Mouse (Mus musculus): ENCODE data around the gene Urb2.
"Not testable (repeated sequence)": the region's sequence is repeated elsewhere in the genome, so short reads cannot be mapped to it uniquely, and the experiment has no call there.

Urb2 gene

DNA sequence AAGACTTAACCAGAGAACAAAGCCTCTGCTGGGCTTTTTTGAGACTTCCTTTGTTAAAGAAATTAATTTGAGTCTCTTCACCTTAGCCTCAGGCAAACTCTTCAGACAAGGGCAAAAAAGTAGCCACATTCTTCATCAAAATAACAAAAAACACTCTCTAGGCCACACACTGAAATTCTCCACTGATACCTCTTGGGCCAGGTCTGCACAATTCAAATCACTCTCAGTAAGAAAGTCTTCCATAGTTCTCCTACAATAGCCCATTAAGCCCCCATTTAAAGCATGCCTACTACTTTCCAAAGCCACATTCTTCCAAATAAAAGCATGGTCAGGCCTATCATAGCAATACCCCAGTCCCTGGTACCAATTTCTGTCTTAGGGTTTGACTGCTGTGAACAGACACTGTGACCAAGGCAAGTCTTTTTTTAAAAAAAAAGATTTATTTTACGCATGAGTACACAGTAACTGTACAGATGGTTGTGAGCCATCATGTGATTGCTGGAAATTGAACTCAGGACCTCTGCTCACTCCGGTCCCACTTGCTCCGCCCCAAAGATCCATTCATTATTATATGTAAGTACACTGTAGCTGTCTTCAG is 9.2 kb upstream of the Urb2 start:
- DNase-seq (ENCODE audit: extremely low read depth, insufficient read length, low spot score), result no peak

DNA sequence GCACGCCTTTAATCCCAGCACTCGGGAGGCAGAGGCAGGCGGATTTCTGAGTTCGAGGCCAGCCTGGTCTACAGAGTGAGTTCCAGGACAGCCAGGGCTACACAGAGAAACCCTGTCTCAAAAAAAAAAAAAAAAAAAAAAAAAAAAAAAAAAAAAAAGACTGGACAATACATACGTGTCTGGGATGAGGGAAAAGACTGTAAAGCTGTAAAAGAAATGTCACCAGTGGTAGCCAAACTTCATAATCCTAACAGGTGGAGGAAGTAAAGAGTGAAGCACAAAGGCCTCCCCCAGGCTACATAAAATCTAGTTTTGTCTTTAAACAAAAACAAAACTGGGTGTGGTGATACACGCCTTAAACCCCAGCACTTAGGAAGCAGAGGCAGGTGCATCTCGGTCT is 7.0 kb upstream of the Urb2 start:
- DNase-seq (ENCODE audit: extremely low read depth, insufficient read length, low spot score), result not testable (repeated sequence)

DNA sequence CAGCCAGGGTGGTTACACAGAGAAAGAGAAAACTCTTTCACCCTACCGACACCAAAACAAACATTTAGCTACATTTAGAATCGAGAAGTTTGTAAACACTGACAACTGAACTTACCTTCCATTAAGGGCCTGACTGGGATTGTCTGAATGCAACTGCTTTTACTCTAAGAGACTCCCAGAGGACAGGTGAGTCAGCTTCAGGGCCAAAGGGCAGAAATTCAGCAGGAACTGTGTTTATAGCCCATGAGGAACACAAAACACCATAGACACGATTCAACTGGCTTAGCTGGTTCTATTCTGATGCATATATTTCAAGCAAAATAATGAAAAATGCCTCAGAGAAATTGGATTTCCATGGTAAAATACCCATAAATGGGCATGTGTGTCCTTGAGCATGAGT is 6.6 kb upstream of the Urb2 start:
- no peak for DNase-seq (ENCODE audit: extremely low read depth, insufficient read length, low spot score)

DNA sequence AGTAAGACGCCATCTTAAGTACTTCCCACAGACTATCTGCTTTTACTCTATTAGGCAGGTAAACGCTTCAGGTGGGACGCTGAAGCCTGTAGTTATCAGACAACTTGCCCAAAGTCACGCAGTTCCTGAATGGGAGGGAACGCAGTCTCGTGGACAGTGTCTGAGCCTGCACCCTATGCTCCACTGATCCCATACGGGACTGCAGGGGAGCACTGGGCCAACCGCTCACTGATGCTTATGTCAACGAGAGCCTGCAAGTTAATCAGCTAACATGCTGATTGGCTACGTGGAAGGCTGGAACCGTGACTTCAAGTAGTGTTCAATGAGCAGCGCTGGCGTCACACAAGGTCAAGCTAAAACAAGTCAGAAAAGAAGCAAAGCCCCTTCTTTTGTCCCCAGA is 1.5 kb upstream of the Urb2 start:
- DNase-seq (ENCODE audit: extremely low read depth, insufficient read length, low spot score), result peak; percentile 23

DNA sequence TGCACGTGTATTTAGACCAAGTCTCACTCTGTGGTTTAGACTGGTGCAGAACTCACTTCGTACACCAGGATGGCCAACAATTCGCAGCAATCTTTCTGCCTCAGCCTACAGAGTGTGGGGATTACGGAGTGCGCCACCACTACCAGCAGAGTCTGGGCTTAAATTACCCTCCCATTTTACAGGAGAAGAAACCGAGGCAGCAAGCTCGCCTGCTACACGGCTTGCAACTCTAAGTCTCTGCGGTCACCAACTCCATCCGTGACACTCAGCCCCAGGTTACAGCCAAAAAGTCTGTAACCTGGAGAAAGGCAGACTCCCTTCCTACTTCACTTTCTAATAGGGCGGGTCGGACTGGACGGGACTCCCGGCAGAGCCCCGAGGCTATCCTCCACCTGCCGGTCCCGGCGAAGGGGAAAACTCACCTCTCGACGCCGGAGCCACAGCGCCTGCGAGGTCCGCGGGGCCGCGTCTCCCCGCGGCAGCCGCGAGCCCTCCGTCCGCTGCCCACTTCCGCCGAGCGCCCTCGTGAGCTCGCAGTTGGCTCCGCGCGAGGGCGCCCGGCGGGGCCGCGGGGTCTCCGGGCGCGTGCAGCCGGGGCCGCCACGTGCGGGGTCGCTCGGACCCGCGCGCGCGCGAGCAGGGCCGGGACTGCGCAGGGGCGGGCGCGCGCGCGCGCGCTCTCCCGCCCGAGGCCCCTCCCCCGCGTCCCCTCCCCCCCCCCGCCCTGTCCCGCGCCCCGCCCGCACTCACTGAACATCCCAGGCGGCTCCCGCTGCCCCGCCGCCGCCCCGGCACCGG is 670 bp upstream of the Urb2 start:
- peak; percentile 74 for DNase-seq (ENCODE audit: extremely low read depth, insufficient read length, low spot score)

DNA sequence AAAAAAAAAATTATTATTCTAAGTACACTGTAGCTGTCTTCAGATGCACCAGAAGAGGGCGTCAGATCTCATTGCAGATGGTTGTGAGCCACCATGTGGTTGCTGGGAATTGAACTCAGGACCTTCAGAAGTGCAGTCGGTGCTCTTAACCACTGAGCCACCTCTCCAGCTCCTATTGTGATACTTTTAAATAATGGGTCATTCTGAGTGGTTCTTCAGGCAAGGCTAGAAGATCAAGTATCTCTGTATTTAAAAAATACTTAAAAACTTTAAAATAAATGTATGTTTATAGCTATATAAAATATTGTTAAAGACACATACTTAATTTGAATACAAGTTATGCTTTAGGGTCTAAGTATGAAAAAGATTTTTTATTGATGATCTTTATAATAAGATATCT is 5.0 kb downstream of the Urb2 start:
- DNase-seq (ENCODE audit: extremely low read depth, insufficient read length, low spot score), result not testable (repeated sequence)

DNA sequence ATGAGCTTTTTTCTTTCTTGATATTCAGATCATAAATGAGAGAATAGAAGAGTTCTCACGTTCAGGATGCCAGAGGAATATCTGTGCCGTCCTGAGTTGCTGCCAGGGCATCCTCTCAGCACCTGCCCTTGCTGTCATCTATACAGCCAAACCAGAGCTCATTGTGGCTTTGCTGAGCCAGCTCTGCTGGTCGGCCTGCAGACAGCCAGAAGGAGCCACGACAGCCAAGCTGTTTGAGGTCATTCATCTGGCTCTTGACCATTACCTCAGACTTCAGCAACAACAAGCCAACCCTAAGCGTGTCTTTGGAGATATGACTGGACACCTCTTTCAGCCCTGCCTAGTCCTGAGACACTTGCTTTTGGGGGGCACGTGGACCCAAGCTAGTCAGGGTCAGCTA is 6.5 kb downstream of the Urb2 start:
- no peak for DNase-seq (ENCODE audit: extremely low read depth, insufficient read length, low spot score)

DNA sequence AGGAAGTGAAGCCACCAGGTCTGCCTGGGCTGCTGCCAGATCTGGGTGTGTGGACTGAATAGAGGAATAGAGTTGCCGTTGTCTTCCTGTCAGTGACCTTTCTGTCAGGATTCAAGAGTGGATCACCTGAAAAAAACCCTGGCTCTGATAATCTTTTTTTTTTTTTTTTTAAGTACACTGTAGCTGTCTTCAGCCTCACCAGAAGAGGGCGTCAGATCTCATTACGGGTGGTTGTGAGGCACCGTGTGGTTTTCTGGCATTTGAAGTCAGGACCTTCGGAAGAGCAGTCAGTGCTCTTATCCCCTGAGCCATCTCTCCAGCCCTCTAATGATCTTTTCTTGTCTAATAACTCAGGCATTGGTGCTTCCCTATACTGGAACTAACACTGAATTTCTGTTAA is 12.1 kb downstream of the Urb2 start:
- no peak for DNase-seq (ENCODE audit: extremely low read depth, insufficient read length, low spot score)

DNA sequence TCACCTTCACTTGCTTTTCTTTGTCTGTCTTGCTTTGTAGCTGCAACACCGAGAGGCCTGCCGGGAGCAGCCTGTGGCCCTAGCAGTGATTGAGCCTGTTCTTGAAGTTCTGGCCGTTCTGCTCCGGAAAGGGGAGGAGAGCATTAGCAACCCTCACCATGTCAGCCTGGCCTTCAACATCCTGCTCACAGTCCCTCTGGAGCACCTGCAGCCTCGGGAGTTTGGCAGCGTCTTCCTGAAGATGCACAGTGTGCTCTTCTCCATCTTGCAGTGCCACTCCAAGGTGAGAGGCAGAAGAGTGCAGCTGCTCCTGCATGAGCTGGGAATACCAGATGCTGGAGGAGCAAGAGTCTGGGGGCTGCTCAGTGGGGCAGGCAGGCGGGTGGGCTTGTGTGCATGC is 16.8 kb downstream of the Urb2 start:
- DNase-seq (ENCODE audit: extremely low read depth, insufficient read length, low spot score), result no peak

DNA sequence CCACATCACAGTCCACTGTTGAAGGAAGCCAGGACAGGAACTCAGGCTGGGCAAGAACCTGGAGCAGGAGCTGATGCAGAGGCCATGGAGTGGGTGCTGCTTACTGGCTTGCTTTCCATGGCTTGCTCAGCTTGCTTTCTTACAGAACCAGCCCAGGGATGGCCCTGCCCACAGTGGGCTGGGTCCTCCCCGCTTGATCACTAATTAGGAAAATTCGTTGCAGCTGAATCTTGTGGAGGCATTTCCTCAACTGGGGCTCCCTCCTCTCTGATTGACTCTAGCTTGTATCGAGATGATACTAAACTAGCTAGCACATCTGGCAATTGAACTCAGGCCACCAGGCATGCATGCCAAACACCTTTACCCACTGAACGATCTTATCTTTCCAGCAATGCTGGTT is 18.0 kb downstream of the Urb2 start:
- no peak for DNase-seq (ENCODE audit: extremely low read depth, insufficient read length, low spot score)

DNA sequence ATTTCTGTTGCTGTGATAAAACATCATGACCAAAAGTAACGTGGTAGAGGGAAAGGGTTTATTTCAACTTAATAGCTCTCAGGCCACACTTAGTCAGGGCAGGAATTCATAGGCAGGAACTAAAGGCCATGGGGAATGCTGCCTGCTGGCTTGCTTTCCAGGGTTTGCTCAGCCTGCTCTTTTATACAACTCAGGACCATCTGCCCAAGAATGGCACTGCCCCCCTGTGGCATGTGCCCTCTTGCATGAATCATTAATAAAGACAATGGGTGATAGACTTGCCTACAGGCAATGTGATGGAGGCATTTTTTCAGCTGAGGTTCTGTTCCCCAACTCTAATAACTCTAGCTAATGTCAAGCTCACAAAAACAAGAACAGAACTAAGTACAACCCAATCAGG is 20.9 kb downstream of the Urb2 start:
- no peak for DNase-seq (ENCODE audit: extremely low read depth, insufficient read length, low spot score)

DNA sequence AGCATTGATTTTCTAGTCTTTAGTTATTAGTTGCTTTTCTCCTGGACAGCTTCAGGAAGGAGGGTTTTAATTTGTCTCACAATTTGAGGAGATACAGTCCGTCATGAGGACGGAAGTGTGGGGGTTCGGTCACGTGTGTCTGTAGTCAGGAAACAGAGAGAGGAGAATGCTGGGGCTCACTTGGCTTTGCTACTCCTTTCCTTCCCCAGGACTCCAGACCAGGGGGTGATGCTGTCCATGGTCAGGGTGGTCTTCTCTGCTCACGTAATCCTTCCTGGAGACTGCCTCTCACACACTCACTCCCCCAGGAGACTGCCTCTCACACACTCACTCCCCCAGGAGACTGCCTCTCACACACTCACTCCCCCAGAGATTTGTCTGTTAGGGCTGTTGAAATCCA is 23.1 kb downstream of the Urb2 start:
- DNase-seq (ENCODE audit: extremely low read depth, insufficient read length, low spot score), result no peak

DNA sequence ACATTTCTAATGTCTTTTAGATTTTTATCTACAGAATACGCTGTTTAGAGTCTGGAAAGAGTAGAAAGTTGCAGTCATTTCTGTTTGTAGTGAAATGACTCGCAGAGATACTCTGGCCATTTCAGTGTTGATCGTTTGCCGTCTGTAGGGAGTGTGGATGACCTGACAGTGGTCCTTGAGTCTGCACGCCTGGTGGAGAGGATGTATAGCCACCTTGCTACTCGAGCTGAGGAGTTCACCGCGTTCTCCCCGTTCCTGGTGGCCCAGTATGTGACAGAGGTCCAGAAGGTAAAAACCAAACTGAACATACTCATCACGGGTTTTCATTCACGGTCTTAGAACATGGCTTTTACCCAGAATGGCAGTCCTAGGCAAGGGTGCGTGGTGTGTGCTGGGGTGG is 23.6 kb downstream of the Urb2 start:
- DNase-seq (ENCODE audit: extremely low read depth, insufficient read length, low spot score), result no peak

DNA sequence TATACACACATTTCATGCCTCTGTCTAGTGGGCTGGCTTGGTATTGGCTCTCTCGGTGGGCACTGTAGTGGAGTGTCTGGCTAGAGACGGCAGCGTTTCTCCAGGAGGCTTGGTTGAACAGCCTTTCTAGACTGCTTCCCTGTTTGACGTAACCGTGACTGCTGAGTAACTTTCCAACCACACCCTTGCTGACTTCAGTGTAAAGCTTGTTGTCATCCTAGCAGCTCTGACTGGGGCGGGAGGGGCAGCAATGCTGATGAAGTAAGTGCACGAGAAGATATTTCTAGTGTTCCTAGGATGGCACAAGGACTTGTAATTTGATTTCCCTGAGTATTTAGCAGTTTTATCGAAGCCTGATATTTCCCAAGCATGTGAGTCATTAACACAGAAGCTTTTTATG is 24.5 kb downstream of the Urb2 start:
- DNase-seq (ENCODE audit: extremely low read depth, insufficient read length, low spot score), result no peak

DNA sequence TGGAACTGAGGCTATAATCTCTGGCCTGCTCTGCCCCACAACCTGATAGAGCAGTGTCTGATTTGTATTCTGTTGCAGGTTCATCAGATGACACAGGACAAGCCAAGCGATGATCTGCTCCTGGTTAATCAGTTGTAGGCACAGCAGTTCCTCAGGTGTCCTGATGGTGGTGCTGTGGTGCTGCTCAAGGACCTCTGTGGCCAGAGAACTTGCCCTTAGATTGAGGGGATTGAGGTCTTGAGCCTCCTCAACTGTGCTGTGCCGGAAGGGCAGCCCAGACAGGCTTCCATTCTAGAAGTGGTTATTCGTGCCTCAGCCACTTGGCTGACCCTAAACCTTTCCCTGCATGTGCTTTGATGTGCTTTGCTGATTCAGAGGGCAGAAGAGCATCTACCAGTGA is 30.8 kb downstream of the Urb2 start:
- no peak for DNase-seq (ENCODE audit: extremely low read depth, insufficient read length, low spot score)

DNA sequence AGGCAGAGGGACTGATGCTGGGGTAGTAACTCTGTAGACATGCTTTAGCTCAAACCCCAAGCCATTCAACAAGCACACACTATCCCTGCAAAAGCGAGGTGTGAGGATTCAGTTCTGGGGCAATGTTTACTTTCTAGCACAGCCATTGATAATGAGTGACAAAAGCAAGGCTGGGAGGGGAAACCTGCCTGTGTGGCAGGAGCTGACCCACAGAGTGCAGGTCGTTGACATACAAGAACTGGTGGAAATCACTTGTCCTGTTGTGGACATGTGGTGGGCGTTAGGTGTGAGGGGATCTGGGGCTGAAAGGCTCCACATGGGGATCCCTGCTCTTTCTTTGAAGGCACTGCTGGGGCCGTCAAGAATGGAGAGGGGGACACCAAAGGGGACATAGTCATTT is 31.3 kb downstream of the Urb2 start:
- DNase-seq (ENCODE audit: extremely low read depth, insufficient read length, low spot score), result no peak

DNA sequence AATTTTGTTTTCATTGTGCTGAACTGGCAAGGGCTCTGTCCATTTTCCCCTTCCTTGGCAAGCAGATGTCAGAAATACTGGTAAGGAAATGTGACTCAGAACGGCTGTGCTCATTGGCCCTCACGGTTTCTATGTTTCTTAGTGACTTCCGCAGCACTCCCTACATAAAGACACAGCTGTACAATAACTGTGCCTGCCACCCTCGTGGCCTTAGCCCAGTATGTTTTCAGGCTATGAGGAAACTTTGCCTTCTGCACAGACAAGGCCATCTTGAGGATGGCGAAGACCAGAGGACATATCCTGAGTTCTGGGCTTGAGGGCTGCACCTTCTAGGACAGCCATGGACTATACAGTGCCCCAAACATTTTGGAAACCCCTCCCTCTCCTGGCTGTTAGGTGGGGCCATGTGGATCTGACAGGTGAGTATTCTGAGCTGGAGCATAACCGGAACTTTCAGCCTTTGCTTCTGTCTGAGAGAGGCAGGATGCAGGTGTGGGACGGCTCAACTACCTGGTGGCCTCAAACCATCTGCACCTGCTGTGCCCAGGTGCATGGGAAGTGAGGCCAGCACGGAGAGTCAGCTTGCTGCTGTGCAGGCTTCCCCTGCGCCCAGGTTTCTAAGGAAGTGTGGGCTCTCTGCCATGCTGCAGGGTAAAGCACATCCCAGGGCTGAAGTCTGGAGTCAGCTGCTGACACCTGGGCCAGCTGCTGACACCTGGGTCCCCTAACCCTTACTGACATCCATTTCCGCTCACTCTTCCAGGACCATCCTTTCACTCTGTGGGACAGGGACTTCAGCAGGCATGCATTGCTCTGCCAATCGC is 35.7 kb downstream of the Urb2 start:
- DNase-seq (ENCODE audit: extremely low read depth, insufficient read length, low spot score), result no peak

DNA sequence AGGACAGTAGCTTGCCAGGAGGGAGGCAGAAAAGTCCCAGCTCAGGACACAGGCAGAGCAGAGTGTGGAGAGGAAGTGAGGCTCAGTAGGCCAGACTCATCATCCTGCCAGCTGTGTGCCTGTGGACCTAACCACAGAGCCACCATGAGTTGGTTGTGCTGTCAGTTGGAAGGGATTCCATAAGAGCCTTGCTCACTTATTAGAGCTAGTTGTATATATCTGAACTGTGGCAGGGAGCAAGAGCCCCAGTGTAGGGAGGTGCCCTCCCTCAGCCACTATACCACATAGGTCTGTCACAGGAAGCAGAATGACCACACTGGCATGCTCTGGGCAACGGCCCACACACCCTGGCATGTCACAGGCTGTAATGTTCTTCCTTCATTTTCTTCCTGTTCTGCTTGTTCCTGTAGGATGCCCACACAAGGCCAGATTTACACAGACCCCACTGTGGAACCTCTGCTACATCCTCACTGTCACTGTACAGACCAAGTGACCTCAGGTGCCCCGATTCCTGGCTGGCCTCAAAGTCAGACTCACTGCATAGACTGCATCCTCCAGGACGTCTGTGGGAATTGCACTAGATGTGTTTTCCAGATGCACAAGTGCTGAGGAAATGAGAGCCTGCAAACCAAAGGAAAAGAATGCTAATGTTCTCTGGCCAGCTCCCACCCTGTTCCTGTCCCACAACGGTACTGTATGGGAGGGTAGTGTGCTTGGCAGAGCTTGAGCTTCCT is 45.2 kb downstream of the Urb2 start:
- DNase-seq (ENCODE audit: extremely low read depth, insufficient read length, low spot score), result peak; percentile 50

DNA sequence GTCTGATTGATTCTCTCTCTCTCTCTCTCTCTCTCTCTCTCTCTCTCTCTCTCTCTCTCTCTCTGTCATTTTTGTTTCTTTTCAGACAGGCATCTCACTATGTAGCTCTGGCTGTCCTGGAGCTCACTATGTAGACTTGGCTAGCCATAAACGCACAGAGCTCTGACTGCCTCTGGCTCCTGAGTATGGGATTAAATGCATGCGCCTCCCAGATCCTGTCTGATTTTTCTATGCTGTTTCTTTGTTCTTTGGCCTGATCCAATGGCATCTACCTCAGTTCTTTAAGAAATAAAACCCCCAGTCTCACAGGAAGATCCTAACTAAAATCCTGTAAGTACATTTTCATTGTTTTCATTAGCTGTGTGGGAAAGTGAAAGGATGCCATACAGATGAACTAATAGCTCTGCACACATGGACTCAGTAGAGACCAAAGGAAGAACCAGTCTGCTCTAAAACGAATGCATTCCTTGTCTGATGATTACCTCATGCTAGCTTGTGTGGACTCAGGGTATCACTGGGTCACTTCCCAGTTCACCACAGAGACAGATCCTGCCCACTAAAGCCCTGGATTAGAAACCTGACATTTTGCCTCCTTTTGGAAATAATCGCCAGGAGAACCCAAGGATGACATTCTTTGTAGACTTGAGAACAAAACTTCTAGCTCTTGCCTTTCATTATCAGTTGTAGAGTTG is 45.9 kb downstream of the Urb2 start:
- no peak for DNase-seq (ENCODE audit: extremely low read depth, insufficient read length, low spot score)
